Comparison of ENCODE assay signal across 10 mouse cellular contexts in the genomic region with DNA sequence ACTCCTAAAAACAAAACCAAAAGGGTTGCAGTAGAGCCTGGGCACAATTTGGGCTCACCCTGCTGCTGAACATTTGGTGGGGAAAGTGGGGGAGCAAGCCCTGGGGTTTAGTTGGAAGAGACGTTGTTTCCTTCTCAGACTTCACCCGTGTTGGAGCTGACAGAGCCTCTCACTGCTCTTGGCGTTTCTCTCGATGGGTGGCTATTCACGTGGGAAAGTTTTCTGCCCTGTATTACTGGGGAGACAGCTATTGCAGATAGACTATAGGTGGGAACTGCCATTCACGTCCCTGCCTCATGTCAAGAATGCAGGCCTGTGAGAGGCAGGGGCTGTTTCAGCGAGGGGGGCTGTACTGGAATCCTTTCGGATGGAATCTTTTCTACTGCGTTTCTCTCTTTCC. TPM values are rescaled to one million over a fixed set of nuclear protein-coding genes. Genes with fewer than 3 reads are reported as not detected.
DNase-seq lines count a peak whose midpoint lies in the region; ATAC-seq lines count a peak whose summit lies in the region.
"Had no signal": no experiment of that assay in that cellular context is flagged by ENCODE, and none has a peak within 500 bp of the region (broad histone marks: within the 10 kb centered on the region; RNA-seq: fewer than 3 reads in every experiment).

No protein-coding gene starts in this region.

- peak overlapping the region; percentile 25; the same call in 1 of the 2 replicates for H3K4me2 ChIP-seq in kidney, embryonic 15.5 days
- peak overlapping the region; percentile 52 for H3K4me2 ChIP-seq in embryonic facial prominence, embryonic 13.5 days
- H3K4me2 ChIP-seq in hindbrain, embryonic 11.5 days (replicated peaks; ENCODE audit: low read depth, low read length): no peak overlapping the region
- H3K4me2 ChIP-seq in midbrain, embryonic 14.5 days (ENCODE audit: low read length): peak overlapping the region; percentile 23; the same call in 1 of the 2 replicates

- H3K27ac ChIP-seq in kidney, embryonic 15.5 days: peak overlapping the region; percentile 96
- H3K27ac ChIP-seq in embryonic facial prominence, embryonic 13.5 days: peak overlapping the region; percentile 98
- H3K27ac ChIP-seq in hindbrain, embryonic 11.5 days (ENCODE audit: low read depth, low read length): peak overlapping the region; percentile 39; the same call in 1 of the 2 replicates
- peak overlapping the region; percentile 77 for H3K27ac ChIP-seq in midbrain, embryonic 14.5 days (replicated peaks; ENCODE audit: low read depth, low read length)

- no peaks in the 10 kb centered on the region for H3K27me3 ChIP-seq in kidney, embryonic 15.5 days
- no peaks in the 10 kb centered on the region for H3K27me3 ChIP-seq in embryonic facial prominence, embryonic 13.5 days
- no peaks in the 10 kb centered on the region for H3K27me3 ChIP-seq in hindbrain, embryonic 11.5 days (ENCODE audit: control insufficient read depth, insufficient read depth, low read length)
- no peaks in the 10 kb centered on the region for H3K27me3 ChIP-seq in midbrain, embryonic 14.5 days (ENCODE audit: control insufficient read depth, insufficient read depth, low read length)

- H3K4me1 ChIP-seq in kidney, embryonic 15.5 days: peaks cover 71% of the 10 kb centered on the region
- H3K4me1 ChIP-seq in embryonic facial prominence, embryonic 13.5 days: peaks cover 93% of the 10 kb centered on the region
- H3K4me1 ChIP-seq in hindbrain, embryonic 11.5 days (replicated peaks; ENCODE audit: control insufficient read depth, insufficient read depth, low read length): peaks cover 4% of the 10 kb centered on the region; the same call in 1 of the 2 replicates
- H3K4me1 ChIP-seq in midbrain, embryonic 14.5 days (ENCODE audit: control insufficient read depth, insufficient read depth, low read length): peaks cover 35% of the 10 kb centered on the region

- WGBS in kidney, embryonic 15.5 days: 35% methylated on average over 9 of the region's 9 CpGs
- 6% methylated on average over 9 of the region's 9 CpGs for WGBS in embryonic facial prominence, embryonic 13.5 days
- WGBS in hindbrain, embryonic 11.5 days: 44% methylated on average over 9 of the region's 9 CpGs
- WGBS in midbrain, embryonic 14.5 days: 13% methylated on average over 9 of the region's 9 CpGs

- H3K9me3 ChIP-seq in kidney, embryonic 15.5 days (replicated peaks): no peaks in the 10 kb centered on the region
- no peaks in the 10 kb centered on the region for H3K9me3 ChIP-seq in embryonic facial prominence, embryonic 13.5 days
- no peaks in the 10 kb centered on the region for H3K9me3 ChIP-seq in hindbrain, embryonic 11.5 days (ENCODE audit: control insufficient read depth, low read length)
- no peaks in the 10 kb centered on the region for H3K9me3 ChIP-seq in midbrain, embryonic 14.5 days (ENCODE audit: control insufficient read depth, low read length)

- no peak overlapping the region for H3K4me3 ChIP-seq in kidney, embryonic 15.5 days (replicated peaks)
- H3K4me3 ChIP-seq in embryonic facial prominence, embryonic 13.5 days: 0 out of 2 replicates have a peak overlapping the region, but pooled peaks have one; percentile 1
- no peak overlapping the region for H3K4me3 ChIP-seq in hindbrain, embryonic 11.5 days (ENCODE audit: low read depth, low read length)
- H3K4me3 ChIP-seq in midbrain, embryonic 14.5 days (replicated peaks; ENCODE audit: low read depth, low read length): no peak overlapping the region

- DNase-seq in kidney, adult 9 months: no peak
- no peak for DNase-seq in hindbrain, embryonic 11.5 days (ENCODE audit: low spot score)
- peak; percentile 46 for DNase-seq in midbrain, embryonic 14.5 days
- no peak for DNase-seq in embryo, embryonic 9.5 days (ENCODE audit: extremely low spot score)
- DNase-seq in embryo, embryonic 11 days: no peak
- no peak for DNase-seq in ovary, postnatal 14 days (ENCODE audit: low spot score)
- DNase-seq: cerebellum, adult 11-12 months had no signal

- H3K9ac ChIP-seq in kidney, embryonic 15.5 days: no peak overlapping the region
- peak overlapping the region; percentile 54; the same call in 1 of the 2 replicates for H3K9ac ChIP-seq in embryonic facial prominence, embryonic 13.5 days
- H3K9ac ChIP-seq in hindbrain, embryonic 11.5 days (ENCODE audit: low read depth, low read length): 0 out of 2 replicates have a peak overlapping the region, but pooled peaks have one; percentile 29
- no peak overlapping the region for H3K9ac ChIP-seq in midbrain, embryonic 14.5 days (replicated peaks; ENCODE audit: low read length)

- ATAC-seq in kidney, embryonic 15.5 days (replicated peaks; ENCODE audit: low FRiP score): no peak
- peak; percentile 50; the same call in 1 of the 2 replicates for ATAC-seq in embryonic facial prominence, embryonic 13.5 days (ENCODE audit: insufficient number of reproducible peaks, insufficient read depth, low FRiP score, low TSS enrichment, low read depth)
- no peak for ATAC-seq in hindbrain, embryonic 11.5 days (ENCODE audit: low FRiP score)
- peak; percentile 38; the same call in 1 of the 2 replicates for ATAC-seq in midbrain, embryonic 14.5 days (ENCODE audit: low FRiP score, low TSS enrichment)

- H3K36me3 ChIP-seq in kidney, embryonic 15.5 days: 0 out of 2 replicates have a peak, but pooled peaks cover 6% of the 10 kb centered on the region
- peaks cover 4% of the 10 kb centered on the region; the same call in 1 of the 2 replicates for H3K36me3 ChIP-seq in embryonic facial prominence, embryonic 13.5 days
- H3K36me3 ChIP-seq in hindbrain, embryonic 11.5 days (ENCODE audit: control insufficient read depth, insufficient read depth, low read length): no peaks in the 10 kb centered on the region
- no peaks in the 10 kb centered on the region for H3K36me3 ChIP-seq in midbrain, embryonic 14.5 days (ENCODE audit: control insufficient read depth, insufficient read depth, low read length)
- H3K36me3 ChIP-seq: G1E had no signal

RNA-seq across cellular contexts. Expression of gene Notch2, which starts 50.5 kb away (rescaled TPM):
- polyA plus RNA-seq in kidney, embryonic 15.5 days (2015; fragmentation: Nextera tagmentation; extraction: Ambion mirVana): 33.1 and 33.8 TPM in 2 replicates
- polyA plus RNA-seq in embryonic facial prominence, embryonic 13.5 days (2015; fragmentation: Nextera tagmentation; extraction: Ambion mirVana): 35.4 and 37.8 TPM in 2 replicates
- 16.7 and 20.8 TPM in 2 replicates for polyA plus RNA-seq in hindbrain, embryonic 11.5 days (2014; fragmentation: Nextera tagmentation; extraction: Ambion mirVana)
- 5.2 and 10.8 TPM in 2 replicates for polyA plus RNA-seq in midbrain, embryonic 14.5 days (2014; fragmentation: Nextera tagmentation; extraction: Ambion mirVana)
- polyA plus RNA-seq: G1E had no signal

Comparison
In these comparisons a context has a peak if more than half of its experiments do, and no peak if none do; other contexts are left out.
1. ATAC-seq: peak in embryonic facial prominence, embryonic 13.5 days (single experiment) and midbrain, embryonic 14.5 days (single experiment); none in kidney, embryonic 15.5 days (single experiment) and hindbrain, embryonic 11.5 days (single experiment).
2. H3K27ac ChIP-seq: peak in every context shown above with its lines; median percentile 98 in embryonic facial prominence, embryonic 13.5 days; 96 in kidney, embryonic 15.5 days; 77 in midbrain, embryonic 14.5 days; 39 in hindbrain, embryonic 11.5 days.
3. H3K9ac ChIP-seq: peak in embryonic facial prominence, embryonic 13.5 days (single experiment) and hindbrain, embryonic 11.5 days (single experiment); none in kidney, embryonic 15.5 days (single experiment) and midbrain, embryonic 14.5 days (single experiment).